Mouse (Mus musculus) myocyte (in vitro differentiated cells): Measurements from ENCODE around the gene Eef2k. TPM values are rescaled to one million over a fixed set of nuclear protein-coding genes. Genes with fewer than 3 reads are reported as not detected.

ENCODE experiments used
- H3K27me3 ChIP-seq: one replicate; pipeline ENCODE4 v1.6.1; 2011; ENCODE audit not compliant: control insufficient read depth, insufficient read depth, insufficient read length
- H3K36me3 ChIP-seq: one replicate; pipeline ENCODE4 v1.6.1; 2011; ENCODE audit not compliant: control insufficient read depth, insufficient read depth
- H3K4me2 ChIP-seq: one replicate; pipeline ENCODE4 v1.6.1; 2011; ENCODE audit warnings: low read depth, control low read depth
- H3K4me3 ChIP-seq: one replicate; pipeline ENCODE4 v1.5.1; 2011; ENCODE audit warnings: mild to moderate bottlenecking, control low read depth, moderate library complexity
- H3K79me2 ChIP-seq: one replicate; pipeline ENCODE4 v1.6.1; 2011; ENCODE audit not compliant: control insufficient read depth, insufficient read depth
- H3ac ChIP-seq: one replicate; pipeline ENCODE4 v1.6.1; 2011; ENCODE audit not compliant: control insufficient read depth, insufficient read length
- CEBPB ChIP-seq: IDR thresholded peaks from 2 replicates; pipeline ENCODE4 v1.6.1; 2011; ENCODE audit warnings: mild to moderate bottlenecking, moderate library complexity; ENCODE audit not compliant: poor library complexity, insufficient read depth, severe bottlenecking
- E2F4 ChIP-seq: IDR thresholded peaks from one replicate; pipeline ENCODE4 v1.6.1; 2011; ENCODE audit warnings: mild to moderate bottlenecking, control low read depth, moderate library complexity; ENCODE audit not compliant: insufficient read depth
- MAX ChIP-seq: IDR thresholded peaks from one replicate; pipeline ENCODE4 v1.6.1; 2011; ENCODE audit warnings: low read depth, mild to moderate bottlenecking, control low read depth
- MYOD1 ChIP-seq, 3 experiments: IDR thresholded peaks; one replicate each; pipeline ENCODE4 v1.6.1; 2011; ENCODE audit warnings: control low read depth in 2 of 3, low read depth in 2 of 3, mild to moderate bottlenecking in 2 of 3, moderate library complexity in 1 of 3; ENCODE audit not compliant: insufficient read length in 2 of 3, control insufficient read depth in 1 of 3
- MYOG ChIP-seq, 3 experiments: IDR thresholded peaks; one replicate each; pipeline ENCODE4 v1.6.1; 2011; ENCODE audit warnings: control low read depth in 2 of 3, low read depth in 2 of 3, mild to moderate bottlenecking in 2 of 3; ENCODE audit not compliant: insufficient read length in 2 of 3, control insufficient read depth in 1 of 3, insufficient read depth in 1 of 3
- POLR2A ChIP-seq: IDR thresholded peaks from one replicate; pipeline ENCODE4 v1.6.1; 2011; ENCODE audit warnings: low read depth, mild to moderate bottlenecking, control low read depth, moderate library complexity; ENCODE audit not compliant: insufficient read length
- POLR2AphosphoS2 ChIP-seq: IDR thresholded peaks from one replicate; pipeline ENCODE4 v1.6.1; 2011; ENCODE audit warnings: low read depth, control low read depth; ENCODE audit not compliant: insufficient read length
- REST ChIP-seq: IDR thresholded peaks from one replicate; pipeline ENCODE4 v1.6.1; 2011; ENCODE audit warnings: mild to moderate bottlenecking, control low read depth, moderate library complexity; ENCODE audit not compliant: insufficient read depth, insufficient read length
- SRF ChIP-seq: IDR thresholded peaks from one replicate; pipeline ENCODE4 v1.6.1; 2011; ENCODE audit warnings: low read depth; ENCODE audit not compliant: control insufficient read depth, insufficient read length
- TCF12 ChIP-seq: IDR thresholded peaks from one replicate; pipeline ENCODE4 v1.6.1; 2011; ENCODE audit warnings: mild to moderate bottlenecking, control low read depth; ENCODE audit not compliant: poor library complexity, insufficient read depth, severe bottlenecking
- TCF3 ChIP-seq: IDR thresholded peaks from one replicate; pipeline ENCODE4 v1.6.1; 2011; ENCODE audit warnings: low read depth, control low read depth; ENCODE audit not compliant: insufficient read length
- USF1 ChIP-seq: IDR thresholded peaks from one replicate; pipeline ENCODE4 v1.6.1; 2011; ENCODE audit warnings: low read depth, mild to moderate bottlenecking, control low read depth, moderate library complexity
- polyA plus RNA-seq: library from polyadenylated mRNA; unstranded; fragments of >200 nt; fragmentation: generic; extraction: Trizol; gene quantifications from one replicate; pipeline ENCODE4 v1.2.1, GENCODE M21; 2012; ENCODE audit warnings: missing spikeins

The Eef2k gene
- polyA plus RNA-seq, 1 experiment: 32.3 TPM

GRCm38 (mm10) chr7:120861488-120862047, 18.9 kb downstream of the Eef2k start:
- Histone ChIP-seq H3K36me3 (no peaks in the 10 kb centered on the region), H3K4me3 (no peak overlapping the region), H3K79me2 (peaks cover 16% of the 10 kb centered on the region), H3K4me2 (no peak overlapping the region), H3ac (no peak overlapping the region), H3K27me3 (no peaks in the 10 kb centered on the region)
- TF ChIP-seq CEBPB: no peak
- TF ChIP-seq SRF: no peak
- TF ChIP-seq REST: no peak
- no peak for TF ChIP-seq TCF3
- TF ChIP-seq MYOG (IDR thresholded peaks at IDR 0.05; ENCODE audit: control insufficient read depth in 1 of 3, insufficient read depth in 1 of 3, insufficient read length in 2 of 3, low read depth in 2 of 3): no peak
- no peak for TF ChIP-seq TCF12
- no peak for TF ChIP-seq POLR2A
- no peak for TF ChIP-seq POLR2AphosphoS2
- no peak for TF ChIP-seq MYOD1 (IDR thresholded peaks at IDR 0.05; ENCODE audit: control insufficient read depth in 1 of 3, insufficient read length in 2 of 3, low read depth in 2 of 3)
- TF ChIP-seq USF1: no peak
- TF ChIP-seq MAX: no peak
- TF ChIP-seq E2F4: no peak

- no peaks in the 10 kb centered on the region for H3K36me3 ChIP-seq
- TF ChIP-seq SRF (no peak), POLR2AphosphoS2 (no peak), USF1 (no peak), REST (no peak), TCF3 (no peak), E2F4 (no peak), MYOG (IDR thresholded peaks at IDR 0.05; ENCODE audit: control insufficient read depth in 1 of 3, insufficient read depth in 1 of 3, insufficient read length in 2 of 3, low read depth in 2 of 3) (no peak), CEBPB (no peak), MYOD1 (IDR thresholded peaks at IDR 0.05; ENCODE audit: control insufficient read depth in 1 of 3, insufficient read length in 2 of 3, low read depth in 2 of 3) (no peak), MAX (no peak), POLR2A (no peak), TCF12 (no peak)
- H3K79me2 ChIP-seq: peaks cover 13% of the 10 kb centered on the region
- no peak overlapping the region for H3K4me3 ChIP-seq
- H3K27me3 ChIP-seq: no peaks in the 10 kb centered on the region
- H3K4me2 ChIP-seq: no peak overlapping the region
- H3ac ChIP-seq: no peak overlapping the region
Measured at GRCm38 (mm10) chr7:120862196-120862595, 19.6 kb downstream of the Eef2k start.

GRCm38 (mm10) chr7:120862626-120863025, 20.0 kb downstream of the Eef2k start:
- TF ChIP-seq SRF: no peak
- TF ChIP-seq POLR2AphosphoS2: no peak
- TF ChIP-seq REST: no peak
- Histone ChIP-seq H3K27me3 (no peaks in the 10 kb centered on the region), H3K4me2 (no peak overlapping the region), H3ac (no peak overlapping the region), H3K36me3 (no peaks in the 10 kb centered on the region), H3K4me3 (no peak overlapping the region), H3K79me2 (peaks cover 11% of the 10 kb centered on the region)

- Histone ChIP-seq H3K4me2 (no peak overlapping the region), H3K4me3 (no peak overlapping the region), H3ac (no peak overlapping the region), H3K79me2 (peaks cover 10% of the 10 kb centered on the region), H3K27me3 (no peaks in the 10 kb centered on the region), H3K36me3 (no peaks in the 10 kb centered on the region)
- no peak for TF ChIP-seq CEBPB
- TF ChIP-seq REST: no peak
- no peak for TF ChIP-seq MYOD1 (IDR thresholded peaks at IDR 0.05; ENCODE audit: control insufficient read depth in 1 of 3, insufficient read length in 2 of 3, low read depth in 2 of 3)
- no peak for TF ChIP-seq MAX
- no peak for TF ChIP-seq TCF3
- TF ChIP-seq POLR2AphosphoS2: no peak
- TF ChIP-seq POLR2A: no peak
- TF ChIP-seq SRF: no peak
- TF ChIP-seq USF1: no peak
Measured at GRCm38 (mm10) chr7:120863476-120863875, 20.8 kb downstream of the Eef2k start.

GRCm38 (mm10) chr7:120865100-120865499, 22.5 kb downstream of the Eef2k start:
- no peak overlapping the region for H3K4me3 ChIP-seq
- peaks cover 10% of the 10 kb centered on the region for H3K79me2 ChIP-seq
- peak overlapping the region; percentile 49 for H3K4me2 ChIP-seq
- H3K36me3 ChIP-seq: no peaks in the 10 kb centered on the region
- no peaks in the 10 kb centered on the region for H3K27me3 ChIP-seq
- no peak overlapping the region for H3ac ChIP-seq
- TF ChIP-seq CEBPB: no peak
- no peak for TF ChIP-seq MYOG (IDR thresholded peaks at IDR 0.05; ENCODE audit: control insufficient read depth in 1 of 3, insufficient read depth in 1 of 3, insufficient read length in 2 of 3, low read depth in 2 of 3)
- no peak for TF ChIP-seq REST
- TF ChIP-seq MYOD1 (IDR thresholded peaks at IDR 0.05; ENCODE audit: control insufficient read depth in 1 of 3, insufficient read length in 2 of 3, low read depth in 2 of 3): no peak
- no peak for TF ChIP-seq POLR2A
- no peak for TF ChIP-seq TCF12
- TF ChIP-seq MAX: no peak
- TF ChIP-seq E2F4: no peak
- TF ChIP-seq USF1: no peak
- no peak for TF ChIP-seq SRF
- no peak for TF ChIP-seq TCF3
- TF ChIP-seq POLR2AphosphoS2: no peak
